Mouse (Mus musculus): ENCODE data around the gene Cacna2d4.

DNA sequence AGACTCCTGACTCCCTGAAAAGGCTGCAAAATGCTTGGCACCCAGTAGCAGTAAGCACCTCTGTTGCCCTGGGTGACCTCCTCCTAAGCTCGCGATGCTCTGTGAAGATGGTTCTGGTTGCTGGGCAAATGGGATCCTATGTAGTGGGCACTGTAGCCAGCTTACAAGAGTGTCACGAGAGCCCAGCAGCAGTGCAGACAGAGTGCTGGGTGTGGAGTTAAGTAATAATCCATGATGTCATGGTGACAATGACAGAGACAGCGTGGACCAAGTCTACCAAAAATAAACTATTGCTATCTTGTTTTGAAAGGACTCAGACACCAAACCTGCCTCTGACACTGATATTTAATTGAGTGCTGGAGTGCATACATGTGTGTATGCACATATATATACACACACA, 34.8 kb upstream of the Cacna2d4 start:
- TF ChIP-seq CTCF (IDR thresholded peaks at IDR 0.05; ENCODE audit: low read depth, low read length) (no peak), POLR2A (IDR thresholded peaks at IDR 0.05; ENCODE audit: borderline replicate concordance, low read depth, low read length) (no peak)
